Mouse (Mus musculus) cerebellum, postnatal 25 days (tissue): ENCODE results near the gene Slc8a1.

Source experiments
- DNase-seq, 2 experiments: peaks; one replicate each; pipeline ENCODE4 v3.0.0; 2021; ENCODE audit warnings: mixed read lengths in 2 of 2

Slc8a1 gene

GRCm38 (mm10) chr17:81416361-81417114, 321.6 kb downstream of the Slc8a1 start:
- DNase-seq: peak in 1 of 2 experiments; percentile 39

DNA sequence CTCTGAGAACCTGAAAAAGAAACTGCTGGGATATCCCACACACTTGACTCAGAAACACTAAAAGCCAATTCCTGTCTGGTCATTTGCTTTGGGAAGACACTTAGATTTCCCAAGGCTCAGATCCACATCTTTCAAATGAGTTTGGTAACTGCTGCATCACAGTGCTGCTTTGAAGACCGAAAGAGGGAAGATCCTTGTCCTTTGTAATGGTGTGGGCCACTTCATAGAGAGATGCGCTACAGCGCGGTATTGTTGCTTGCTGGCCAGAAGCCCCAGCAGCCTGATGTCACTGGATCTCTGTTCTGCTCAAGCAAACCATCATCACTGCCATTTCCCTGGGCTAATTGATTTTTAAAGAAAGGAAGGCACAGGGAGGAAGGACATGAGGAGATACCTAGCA, 325.4 kb downstream of the Slc8a1 start:
- no peak for DNase-seq

- no peak for DNase-seq
These were observed 334.0 kb downstream of the Slc8a1 start for GRCm38 (mm10) chr17:81404225-81404624.

DNA sequence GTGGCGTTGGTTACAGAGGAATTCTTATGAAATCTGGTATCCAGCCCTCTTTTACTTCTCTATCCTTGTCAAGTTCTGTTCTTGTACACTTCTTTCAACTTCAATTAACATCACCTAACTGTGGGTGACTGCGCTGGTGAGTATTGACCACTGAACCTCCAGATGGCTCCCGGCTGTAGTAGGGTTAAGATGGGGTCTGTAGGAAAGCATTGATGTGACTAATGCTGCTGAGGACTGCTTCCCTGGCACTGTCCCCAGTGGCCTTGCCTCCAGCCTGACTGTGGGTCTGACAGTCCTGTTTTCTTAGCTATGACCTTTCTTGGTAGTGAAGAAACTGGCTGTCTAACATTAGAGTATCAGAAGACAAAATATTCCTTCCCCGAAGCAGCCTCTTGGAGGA, 335.1 kb downstream of the Slc8a1 start:
- peak; percentile 15 to 28 for DNase-seq

GRCm38 (mm10) chr17:81402636-81403035, 335.5 kb downstream of the Slc8a1 start:
- peak; percentile 62 to 71 for DNase-seq

DNA sequence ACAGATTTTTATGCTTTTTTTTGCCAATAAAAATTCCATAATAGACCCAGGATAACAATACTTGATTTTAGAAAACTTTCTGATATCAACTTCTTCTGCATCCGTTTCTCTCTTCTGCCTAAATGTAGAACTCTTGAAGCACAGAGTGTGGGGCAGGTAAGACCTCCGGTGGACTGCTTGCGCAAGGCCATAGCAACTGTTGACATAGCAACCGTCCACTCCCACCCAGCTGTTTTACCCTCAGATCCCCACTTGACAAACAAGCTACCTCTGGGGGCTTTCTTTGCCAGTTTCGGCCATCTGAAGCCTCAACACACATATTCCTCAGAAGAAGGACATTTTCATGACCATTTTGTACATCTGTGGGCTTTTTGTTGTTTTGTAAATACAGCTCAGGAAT, 337.8 kb downstream of the Slc8a1 start:
- DNase-seq: no peak

- DNase-seq: no peak
These were observed 340.7 kb downstream of the Slc8a1 start for GRCm38 (mm10) chr17:81397434-81397833.

GRCm38 (mm10) chr17:81394124-81394523, 344.1 kb downstream of the Slc8a1 start:
- no peak for DNase-seq

GRCm38 (mm10) chr17:81393040-81393439, 345.1 kb downstream of the Slc8a1 start:
- DNase-seq: no peak

DNA sequence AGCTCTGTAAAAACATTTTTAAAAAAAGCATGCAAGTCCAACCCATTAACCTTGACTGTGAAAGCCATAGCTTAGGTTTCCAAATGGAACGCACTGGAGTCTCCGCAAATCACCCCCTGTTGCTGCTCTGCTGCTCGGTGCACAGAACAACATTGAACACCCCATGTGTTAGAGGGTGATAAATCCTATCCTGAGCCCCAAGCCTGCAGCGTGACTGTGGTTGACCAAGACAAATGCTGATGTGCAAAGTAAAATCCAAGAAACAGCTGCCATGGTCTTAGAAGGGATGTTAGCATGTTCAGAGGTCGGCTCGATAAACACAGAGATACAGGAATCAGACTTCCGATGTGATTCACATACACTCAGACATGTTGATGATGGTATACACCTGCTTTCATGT, 346.7 kb downstream of the Slc8a1 start:
- no peak for DNase-seq

DNA sequence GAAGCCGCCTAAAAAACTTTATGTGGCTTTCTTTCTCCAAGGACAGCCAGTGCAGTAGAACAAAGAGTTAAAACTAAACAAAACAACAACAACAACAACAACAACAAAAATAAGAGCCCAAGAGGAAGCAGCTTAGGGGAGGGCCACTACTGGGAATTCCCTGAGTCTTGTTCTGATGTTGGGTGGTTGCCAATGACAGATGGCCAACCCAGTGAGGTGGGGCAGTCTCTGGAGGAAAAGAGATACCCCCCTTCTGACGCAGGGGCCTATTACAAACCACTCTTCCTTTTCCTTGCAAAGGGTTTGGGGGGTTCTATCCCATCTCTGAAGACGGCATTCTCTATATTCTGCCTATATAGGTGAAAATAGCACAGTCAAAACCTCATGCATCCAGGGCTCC, 347.4 kb downstream of the Slc8a1 start:
- peak; percentile 70 to 79 for DNase-seq

DNA sequence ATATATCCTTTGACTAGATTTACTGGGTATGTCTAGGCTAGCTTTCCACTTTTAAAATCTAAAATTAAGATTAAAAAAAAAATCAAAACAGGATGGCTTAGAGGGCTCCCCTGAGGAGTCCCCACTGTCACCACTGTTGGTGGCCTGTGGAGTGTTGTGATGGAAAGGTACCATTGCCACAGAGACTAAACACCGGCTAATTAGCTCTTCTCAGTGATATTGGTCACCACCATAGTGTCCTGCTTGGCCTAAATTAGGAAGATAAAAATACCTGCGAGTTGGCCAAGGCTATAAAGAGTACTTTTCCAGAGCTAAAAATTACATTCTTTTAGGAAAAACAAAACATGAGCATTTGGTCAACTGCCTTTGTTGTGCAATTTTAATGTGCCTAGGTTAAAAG, 352.1 kb downstream of the Slc8a1 start:
- no peak for DNase-seq

- no peak for DNase-seq
These were observed 352.7 kb downstream of the Slc8a1 start for GRCm38 (mm10) chr17:81385476-81385875.

GRCm38 (mm10) chr17:81383461-81383860, 354.7 kb downstream of the Slc8a1 start:
- no peak for DNase-seq

GRCm38 (mm10) chr17:81378436-81378835, 359.7 kb downstream of the Slc8a1 start:
- DNase-seq: no peak

GRCm38 (mm10) chr17:81377757-81378299, 360.3 kb downstream of the Slc8a1 start:
- no peak for DNase-seq

DNA sequence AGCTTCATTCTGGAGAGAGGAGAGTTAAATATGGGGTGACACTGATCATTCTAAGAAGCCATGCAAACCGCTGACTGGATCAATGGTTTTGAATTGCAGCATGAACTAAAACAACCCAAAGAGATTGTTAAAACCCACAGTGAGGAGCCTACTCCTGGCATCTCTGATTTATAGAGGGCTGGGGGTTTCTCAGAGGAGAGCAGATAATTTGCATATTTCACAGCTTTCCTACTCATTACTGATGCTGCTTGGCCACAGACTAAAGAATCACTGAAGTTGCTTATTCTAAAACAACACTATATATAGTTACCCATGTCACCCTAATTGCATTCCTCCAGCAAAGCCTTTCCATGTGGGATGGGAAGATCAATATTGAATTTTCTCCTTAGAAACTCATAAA, 361.0 kb downstream of the Slc8a1 start:
- DNase-seq: no peak

GRCm38 (mm10) chr17:81375901-81376300, 362.3 kb downstream of the Slc8a1 start:
- no peak for DNase-seq

- no peak for DNase-seq
These were observed 369.1 kb downstream of the Slc8a1 start for GRCm38 (mm10) chr17:81369036-81369435.

DNA sequence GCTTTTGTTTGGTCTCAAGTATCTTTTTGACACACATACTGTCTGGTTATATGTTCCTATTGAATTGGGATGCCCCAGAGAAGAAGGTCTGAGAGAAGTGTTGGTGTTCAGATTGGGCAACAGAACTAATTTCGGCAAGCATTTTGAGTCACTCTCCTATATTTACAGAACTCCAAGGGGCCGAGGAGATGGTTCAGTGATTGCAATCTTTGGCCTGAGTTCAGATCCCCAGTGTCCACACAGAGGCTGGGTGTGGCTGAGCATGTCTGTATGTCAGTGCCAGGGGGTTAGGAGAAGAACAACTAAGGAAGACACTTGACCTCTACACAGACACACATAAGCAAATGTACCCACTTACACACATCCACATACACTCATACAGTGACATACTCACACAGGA, 369.7 kb downstream of the Slc8a1 start:
- no peak for DNase-seq

GRCm38 (mm10) chr17:81363368-81363767, 374.8 kb downstream of the Slc8a1 start:
- DNase-seq: no peak

DNA sequence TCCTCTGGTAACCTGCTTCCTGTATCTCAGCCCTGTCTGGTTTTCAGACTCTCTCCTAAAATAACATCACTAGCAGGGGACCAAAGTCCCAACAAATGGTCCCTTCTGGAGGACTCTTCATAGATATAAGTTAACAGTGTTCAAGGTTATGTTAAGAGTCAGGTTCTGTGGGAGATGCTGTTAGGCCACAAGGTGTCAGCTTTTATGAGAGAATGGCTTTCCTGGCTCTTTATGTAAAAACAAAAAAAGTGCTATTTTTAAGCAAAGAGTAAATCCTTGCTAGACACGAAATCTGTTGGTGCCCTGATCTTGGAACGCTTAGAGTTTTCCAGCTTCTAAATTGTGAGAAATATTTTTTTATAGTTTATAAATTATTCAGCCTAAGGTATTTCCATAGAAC, 377.6 kb downstream of the Slc8a1 start:
- no peak for DNase-seq

DNA sequence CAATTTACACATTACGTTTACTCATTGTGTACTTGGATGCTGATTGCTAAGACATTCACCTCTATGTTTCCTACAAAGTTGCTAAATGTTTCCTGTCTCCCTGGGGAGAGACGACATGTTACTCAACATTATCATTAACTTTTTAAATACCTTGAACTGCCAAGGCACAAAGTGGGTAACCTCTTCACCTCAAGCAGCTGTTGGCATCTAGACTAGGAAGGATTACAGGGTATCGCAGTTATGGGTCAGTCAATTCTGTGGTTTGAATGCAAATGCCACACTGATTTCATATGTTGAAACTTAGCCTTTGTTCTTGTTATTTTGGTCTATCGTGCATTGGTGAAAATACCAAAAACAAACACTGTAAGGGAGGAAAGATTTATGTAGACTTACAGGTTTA, 378.1 kb downstream of the Slc8a1 start:
- no peak for DNase-seq

- no peak for DNase-seq
These were observed 402.0 kb downstream of the Slc8a1 start for GRCm38 (mm10) chr17:81336024-81336754.
